Mouse (Mus musculus) hindbrain, embryonic 16.5 days (tissue): Measurements from ENCODE around the gene Cox7a1. TPM values are rescaled to one million over a fixed set of nuclear protein-coding genes. Genes with fewer than 3 reads are reported as not detected.

ENCODE experiments used
- ATAC-seq: fragments of 200-750 bp; cut with Nextera tagmentation; 2 replicates; pipeline ENCODE4 v1.8.0; 2017; ENCODE audit warnings: moderate TSS enrichment, moderate library complexity
- H3K27ac ChIP-seq: fragments of 300-500 bp; sonication (generic); 2 replicates; pipeline ENCODE4 v1.5.1; 2014; ENCODE audit warnings: low read depth, mild to moderate bottlenecking, control low read depth, low read length, moderate library complexity
- H3K27me3 ChIP-seq: fragments of 300-500 bp; sonication (generic); replicated peaks from 2 replicates; pipeline ENCODE4 v1.6.1; 2014; ENCODE audit warnings: low read length; ENCODE audit not compliant: control insufficient read depth, insufficient read depth
- H3K36me3 ChIP-seq: fragments of 300-500 bp; sonication (generic); 2 replicates; pipeline ENCODE4 v1.6.1; 2014; ENCODE audit warnings: mild to moderate bottlenecking, low read length, moderate library complexity, mixed read lengths; ENCODE audit not compliant: control insufficient read depth, insufficient read depth
- H3K4me1 ChIP-seq: fragments of 300-500 bp; sonication (generic); 2 replicates; pipeline ENCODE4 v1.6.1; 2014; ENCODE audit warnings: low read depth, low read length; ENCODE audit not compliant: control insufficient read depth, insufficient read depth
- H3K4me2 ChIP-seq: fragments of 300-500 bp; sonication (generic); 2 replicates; pipeline ENCODE4 v1.6.1; 2014; ENCODE audit warnings: mild to moderate bottlenecking, low read length, control low read depth, moderate library complexity
- H3K4me3 ChIP-seq: fragments of 300-500 bp; sonication (generic); 2 replicates; pipeline ENCODE4 v1.5.1; 2014; ENCODE audit warnings: mild to moderate bottlenecking, low read length, control low read depth, moderate library complexity
- H3K9ac ChIP-seq: fragments of 300-500 bp; sonication (generic); 2 replicates; pipeline ENCODE4 v1.6.1; 2014; ENCODE audit warnings: low read depth, mild to moderate bottlenecking, control low read depth, low read length, moderate library complexity
- H3K9me3 ChIP-seq: fragments of 300-500 bp; sonication (generic); 2 replicates; pipeline ENCODE4 v1.6.1; 2014; ENCODE audit warnings: mild to moderate bottlenecking, low read length, moderate library complexity; ENCODE audit not compliant: control insufficient read depth
- WGBS: fragments of 180-500 bp; shearing (Covaris S2); extraction: QIAGEN DNeasy Blood & Tissue Kit; methylation state at CpG from one replicate; pipeline ENCODE4 v1.1.7; 2014; 5-methylcytosine and 5-hydroxymethylcytosine counted together
- polyA plus RNA-seq: library from polyadenylated mRNA; unstranded; fragments of >200 nt; fragmentation: Nextera tagmentation; extraction: Ambion mirVana; gene quantifications from 2 replicates; pipeline ENCODE4 v1.2.1, GENCODE M21; 2015

Gene Cox7a1
- polyA plus RNA-seq, 1 experiment from 2014 or later: 5.6 TPM

GRCm38 (mm10) chr7:30222205-30222604, 38.3 kb downstream of the Cox7a1 start:
- H3K9me3 ChIP-seq: no peaks in the 10 kb centered on the region
- no peak overlapping the region for H3K27ac ChIP-seq
- no peak overlapping the region for H3K4me2 ChIP-seq
- no peak for ATAC-seq
- H3K4me3 ChIP-seq: no peak overlapping the region
- H3K4me1 ChIP-seq: peaks cover 11% of the 10 kb centered on the region
- no peak overlapping the region for H3K9ac ChIP-seq
- 91% methylated on average over 5 of the region's 5 CpGs for WGBS
- no peaks in the 10 kb centered on the region for H3K27me3 ChIP-seq
- H3K36me3 ChIP-seq: peaks cover 28% of the 10 kb centered on the region

- WGBS: 90% methylated on average over 12 of the region's 12 CpGs
- H3K36me3 ChIP-seq: peaks cover 38% of the 10 kb centered on the region
- no peak overlapping the region for H3K9ac ChIP-seq
Observed at GRCm38 (mm10) chr7:30224206-30224605, 40.3 kb downstream of the Cox7a1 start.

GRCm38 (mm10) chr7:30231328-30231668, 47.4 kb downstream of the Cox7a1 start:
- H3K4me2 ChIP-seq: peak overlapping the region; percentile 70
- under 1% methylated on average over 15 of the region's 16 CpGs for WGBS
- peak overlapping the region; percentile 74 for H3K4me3 ChIP-seq
- H3K36me3 ChIP-seq: peaks cover 30% of the 10 kb centered on the region
- ATAC-seq: peak; percentile 50; the same call in 1 of the 2 replicates
- H3K9me3 ChIP-seq: no peaks in the 10 kb centered on the region
- peak overlapping the region; percentile 73 for H3K9ac ChIP-seq
- peak overlapping the region; percentile 98 for H3K27ac ChIP-seq
- H3K27me3 ChIP-seq: no peaks in the 10 kb centered on the region
- H3K4me1 ChIP-seq: peaks cover 18% of the 10 kb centered on the region

More at GRCm38 (mm10) chr7:30224206-30224605, 40.3 kb downstream of the Cox7a1 start:
- Histone ChIP-seq H3K4me2 (no peak overlapping the region), H3K9me3 (no peaks in the 10 kb centered on the region), H3K27ac (no peak overlapping the region), H3K4me1 (peaks cover 8% of the 10 kb centered on the region), H3K4me3 (no peak overlapping the region), H3K27me3 (no peaks in the 10 kb centered on the region)
- no peak for ATAC-seq

GRCm38 (mm10) chr7:30231669-30232454, 47.9 kb downstream of the Cox7a1 start, which contains the start of the genes Polr2i and Tbcb:
Polr2i (plus strand) TSS chr7:30231948.
Tbcb (minus strand) TSS chr7:30232272.
- Histone ChIP-seq H3K36me3 (peaks cover 27% of the 10 kb centered on the region), H3K9ac (peak within 1 kb of the TSS; percentile 73), H3K4me2 (peak within 1 kb of the TSS; percentile 78), H3K9me3 (no peaks in the 10 kb centered on the region), H3K27ac (peak within 1 kb of the TSS; percentile 98), H3K27me3 (no peaks in the 10 kb centered on the region), H3K4me1 (peaks cover 18% of the 10 kb centered on the region), H3K4me3 (peak within 1 kb of the TSS; percentile 74)
- under 1% methylated on average over 67 of the region's 67 CpGs for WGBS
- peak; percentile 96 for ATAC-seq

- Histone ChIP-seq H3K9me3 (no peaks in the 10 kb centered on the region), H3K9ac (peak overlapping the region; percentile 73), H3K27me3 (no peaks in the 10 kb centered on the region), H3K27ac (peak overlapping the region; percentile 98), H3K4me3 (peak overlapping the region; percentile 74), H3K36me3 (peaks cover 23% of the 10 kb centered on the region), H3K4me2 (peak overlapping the region; percentile 78), H3K4me1 (peaks cover 18% of the 10 kb centered on the region)
- peak; percentile 10; the same call in 1 of the 2 replicates for ATAC-seq
- 4% methylated on average over 24 of the region's 24 CpGs for WGBS
Observed at GRCm38 (mm10) chr7:30232631-30233148, 48.7 kb downstream of the Cox7a1 start.

GRCm38 (mm10) chr7:30233387-30233786, 49.4 kb downstream of the Cox7a1 start:
- ATAC-seq: no peak
- Histone ChIP-seq H3K27me3 (no peaks in the 10 kb centered on the region), H3K4me1 (peaks cover 18% of the 10 kb centered on the region), H3K4me2 (no peak overlapping the region), H3K36me3 (peaks cover 17% of the 10 kb centered on the region; the same call in 1 of the 2 replicates), H3K9me3 (no peaks in the 10 kb centered on the region), H3K4me3 (no peak overlapping the region), H3K27ac (no peak overlapping the region), H3K9ac (no peak overlapping the region)
- 90% methylated on average over 20 of the region's 20 CpGs for WGBS

- H3K4me3 ChIP-seq: no peak overlapping the region
- H3K4me1 ChIP-seq: peaks cover 18% of the 10 kb centered on the region
- ATAC-seq: no peak
- 94% methylated on average over 15 of the region's 15 CpGs for WGBS
- no peak overlapping the region for H3K4me2 ChIP-seq
- no peak overlapping the region for H3K27ac ChIP-seq
- no peaks in the 10 kb centered on the region for H3K27me3 ChIP-seq
- peaks cover 17% of the 10 kb centered on the region; the same call in 1 of the 2 replicates for H3K36me3 ChIP-seq
- no peak overlapping the region for H3K9ac ChIP-seq
- no peaks in the 10 kb centered on the region for H3K9me3 ChIP-seq
Observed at GRCm38 (mm10) chr7:30234276-30234858, 50.4 kb downstream of the Cox7a1 start.

GRCm38 (mm10) chr7:30235091-30235490, 51.1 kb downstream of the Cox7a1 start:
- H3K4me1 ChIP-seq: peaks cover 18% of the 10 kb centered on the region
- WGBS: 92% methylated on average over 8 of the region's 8 CpGs
- ATAC-seq: no peak
- H3K36me3 ChIP-seq: peaks cover 17% of the 10 kb centered on the region; the same call in 1 of the 2 replicates
- no peak overlapping the region for H3K4me2 ChIP-seq
- H3K27ac ChIP-seq: no peak overlapping the region
- no peak overlapping the region for H3K9ac ChIP-seq
- no peaks in the 10 kb centered on the region for H3K27me3 ChIP-seq
- H3K9me3 ChIP-seq: no peaks in the 10 kb centered on the region
- H3K4me3 ChIP-seq: no peak overlapping the region

- no peak for ATAC-seq
- Histone ChIP-seq H3K9me3 (no peaks in the 10 kb centered on the region), H3K4me3 (no peak within 1 kb of the TSS), H3K27ac (no peak within 1 kb of the TSS), H3K36me3 (peaks cover 17% of the 10 kb centered on the region; the same call in 1 of the 2 replicates), H3K4me1 (peaks cover 16% of the 10 kb centered on the region), H3K9ac (no peak within 1 kb of the TSS), H3K4me2 (no peak within 1 kb of the TSS), H3K27me3 (no peaks in the 10 kb centered on the region)
- 73% methylated on average over 4 of the region's 4 CpGs for WGBS
Observed at GRCm38 (mm10) chr7:30235625-30236024, 51.7 kb downstream of the Cox7a1 start, which contains the start of gene Ovol3. Ovol3 (minus strand) TSS chr7:30235725.
